Comparison of ENCODE assay signal across 12 mouse cellular contexts in the genomic region with DNA sequence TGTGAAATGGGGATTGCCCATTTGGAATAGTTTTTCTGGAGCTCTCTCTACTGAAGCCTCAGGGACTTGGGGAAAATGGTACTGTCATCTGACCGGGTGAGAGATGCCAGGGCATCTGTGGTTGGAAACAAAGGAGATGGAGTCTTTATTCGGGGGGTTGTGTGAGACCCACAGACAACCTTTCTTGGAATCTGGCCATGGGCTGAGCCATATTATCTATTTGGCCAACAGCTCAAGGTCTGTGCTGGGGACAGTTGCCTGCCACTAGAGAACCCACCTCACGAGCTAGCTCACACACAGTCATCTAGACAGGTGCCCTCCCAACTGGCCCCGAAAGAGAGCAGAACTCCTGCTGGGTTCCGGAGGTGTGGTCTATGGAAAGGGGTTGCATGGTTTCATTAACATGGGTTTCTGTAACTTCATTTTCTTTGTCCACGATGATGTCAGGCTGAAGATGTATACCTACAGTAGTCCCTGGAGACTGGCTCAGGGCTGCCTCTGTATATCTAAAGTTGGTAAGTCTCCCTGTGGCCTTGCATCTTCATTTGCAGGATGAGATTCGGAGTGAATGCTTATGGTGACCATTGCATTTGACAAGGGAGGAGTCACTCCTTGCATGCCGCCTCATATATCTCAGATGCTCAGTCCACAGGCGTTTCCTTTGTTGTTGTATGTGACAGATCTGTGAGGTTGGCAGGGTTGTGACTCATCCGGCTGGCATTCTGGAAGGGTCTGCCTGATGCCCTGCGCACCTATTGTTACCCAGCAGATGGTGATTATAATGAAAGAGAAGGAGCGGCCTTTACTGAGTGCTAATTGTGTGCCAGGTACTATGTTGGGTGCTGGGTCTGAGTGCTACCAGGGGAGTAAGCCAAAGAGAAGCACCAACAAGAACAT. TPM values are rescaled to one million over a fixed set of nuclear protein-coding genes. Genes with fewer than 3 reads are reported as not detected.
DNase-seq lines count a peak whose midpoint lies in the region; ATAC-seq and TF ChIP-seq lines count a peak whose summit lies in the region.
"Had no signal": no experiment of that assay in that cellular context is flagged by ENCODE, and none has a peak within 500 bp of the region (broad histone marks: within the 10 kb centered on the region; RNA-seq: fewer than 3 reads in every experiment).

No protein-coding gene starts in this region.

- no peak overlapping the region for H3K9ac ChIP-seq in intestine, embryonic 14.5 days (ENCODE audit: low read length)
- H3K9ac ChIP-seq in intestine, embryonic 15.5 days: no peak overlapping the region
- H3K9ac ChIP-seq in stomach, embryonic 15.5 days: no peak overlapping the region
- H3K9ac ChIP-seq in stomach, postnatal 0 days (ENCODE audit: low read length): no peak overlapping the region

- H3K27me3 ChIP-seq in intestine, embryonic 14.5 days (replicated peaks; ENCODE audit: control insufficient read depth, insufficient read depth, low read length): no peaks in the 10 kb centered on the region
- no peaks in the 10 kb centered on the region for H3K27me3 ChIP-seq in intestine, embryonic 15.5 days (replicated peaks)
- H3K27me3 ChIP-seq in stomach, embryonic 15.5 days (replicated peaks): no peaks in the 10 kb centered on the region
- no peaks in the 10 kb centered on the region for H3K27me3 ChIP-seq in stomach, postnatal 0 days (ENCODE audit: control insufficient read depth, insufficient read depth, low read length)

- peaks cover 15% of the 10 kb centered on the region for H3K4me1 ChIP-seq in intestine, embryonic 14.5 days (replicated peaks; ENCODE audit: control insufficient read depth, insufficient read depth, low read length)
- peaks cover 17% of the 10 kb centered on the region for H3K4me1 ChIP-seq in intestine, embryonic 15.5 days (replicated peaks)
- H3K4me1 ChIP-seq in stomach, embryonic 15.5 days: peaks cover 16% of the 10 kb centered on the region
- H3K4me1 ChIP-seq in stomach, postnatal 0 days (replicated peaks; ENCODE audit: control insufficient read depth, insufficient read depth): peaks cover 2% of the 10 kb centered on the region; the same call in 1 of the 2 replicates

- no peak for DNase-seq in intestine, embryonic 14.5 days (ENCODE audit: low spot score)
- DNase-seq in stomach, postnatal 0 days (ENCODE audit: low spot score): no peak
- DNase-seq in cerebellum, adult 8-10 months: peak; percentile 56
- no peak for DNase-seq in spleen, postnatal 36 days (ENCODE audit: low spot score in 2 of 2)
- DNase-seq in kidney, postnatal 25 days: no peak
- DNase-seq: retina, postnatal 1 day; thymus, postnatal 25 days had no signal

- ATAC-seq in intestine, embryonic 14.5 days (replicated peaks; ENCODE audit: low FRiP score, low TSS enrichment, low read depth): no peak
- no peak for ATAC-seq in intestine, embryonic 15.5 days
- ATAC-seq in stomach, embryonic 15.5 days (ENCODE audit: insufficient read depth, low FRiP score, low read depth): no peak
- no peak for ATAC-seq in stomach, postnatal 0 days (ENCODE audit: low FRiP score, low TSS enrichment)

- 90% methylated on average over 12 of the region's 12 CpGs for WGBS in intestine, embryonic 14.5 days
- WGBS in intestine, embryonic 15.5 days: 90% methylated on average over 12 of the region's 12 CpGs
- 88% methylated on average over 12 of the region's 12 CpGs for WGBS in stomach, embryonic 15.5 days
- WGBS in stomach, postnatal 0 days: 89% methylated on average over 12 of the region's 12 CpGs

- no peaks in the 10 kb centered on the region for H3K9me3 ChIP-seq in intestine, embryonic 14.5 days (ENCODE audit: control insufficient read depth, low read length)
- no peaks in the 10 kb centered on the region for H3K9me3 ChIP-seq in intestine, embryonic 15.5 days
- H3K9me3 ChIP-seq in stomach, embryonic 15.5 days: no peaks in the 10 kb centered on the region
- H3K9me3 ChIP-seq in stomach, postnatal 0 days (ENCODE audit: control insufficient read depth, low read length): no peaks in the 10 kb centered on the region
- H3K9me3 ChIP-seq: forebrain, embryonic 10.5 days had no signal

- no peaks in the 10 kb centered on the region for H3K36me3 ChIP-seq in intestine, embryonic 14.5 days (ENCODE audit: control insufficient read depth, insufficient read depth, low read length)
- H3K36me3 ChIP-seq in intestine, embryonic 15.5 days: no peaks in the 10 kb centered on the region
- no peaks in the 10 kb centered on the region for H3K36me3 ChIP-seq in stomach, embryonic 15.5 days
- no peaks in the 10 kb centered on the region for H3K36me3 ChIP-seq in stomach, postnatal 0 days (ENCODE audit: control insufficient read depth, insufficient read depth, low read length)
- H3K36me3 ChIP-seq: forebrain, embryonic 10.5 days had no signal

- no peak for TF ChIP-seq EP300 in stomach, postnatal 0 days (optimal IDR thresholded peaks at IDR 0.05)

- peak overlapping the region; percentile 30; the same call in 1 of the 2 replicates for H3K27ac ChIP-seq in intestine, embryonic 14.5 days (ENCODE audit: low read depth)
- H3K27ac ChIP-seq in intestine, embryonic 15.5 days: no peak overlapping the region
- H3K27ac ChIP-seq in stomach, embryonic 15.5 days: 0 out of 2 replicates have a peak overlapping the region, but pooled peaks have one; percentile 28
- H3K27ac ChIP-seq in stomach, postnatal 0 days (replicated peaks): no peak overlapping the region
- H3K27ac ChIP-seq: forebrain, embryonic 10.5 days had no signal

- no peak for TF ChIP-seq CTCF in stomach, postnatal 0 days (IDR thresholded peaks at IDR 0.05; ENCODE audit: low read depth)

- H3K4me3 ChIP-seq in intestine, embryonic 14.5 days (ENCODE audit: low read depth, low read length): no peak overlapping the region
- H3K4me3 ChIP-seq in intestine, embryonic 15.5 days (replicated peaks): no peak overlapping the region
- H3K4me3 ChIP-seq in stomach, embryonic 15.5 days (replicated peaks): no peak overlapping the region
- no peak overlapping the region for H3K4me3 ChIP-seq in stomach, postnatal 0 days (ENCODE audit: low read depth, low read length)
- H3K4me3 ChIP-seq: forebrain, embryonic 10.5 days had no signal

- H3K4me2 ChIP-seq in intestine, embryonic 14.5 days (ENCODE audit: low read length): no peak overlapping the region
- no peak overlapping the region for H3K4me2 ChIP-seq in intestine, embryonic 15.5 days (replicated peaks)
- no peak overlapping the region for H3K4me2 ChIP-seq in stomach, embryonic 15.5 days
- H3K4me2 ChIP-seq in stomach, postnatal 0 days (replicated peaks; ENCODE audit: low read depth): no peak overlapping the region
- H3K4me2 ChIP-seq: heart, embryonic 11.5 days; midbrain, embryonic 11.5 days had no signal

RNA-seq across cellular contexts. Expression of a gene that starts 32.7 kb away (rescaled TPM):
- 11.4 and 12.1 TPM in 2 replicates for polyA plus RNA-seq in intestine, embryonic 14.5 days (2014; fragmentation: Nextera tagmentation; extraction: Ambion mirVana)
- polyA plus RNA-seq in intestine, embryonic 15.5 days (2015; fragmentation: Nextera tagmentation; extraction: Ambion mirVana): 8.0 and 9.3 TPM in 2 replicates
- polyA plus RNA-seq in stomach, embryonic 15.5 days (2015; fragmentation: Nextera tagmentation; extraction: Ambion mirVana): 9.4 and 11.7 TPM in 2 replicates
- polyA plus RNA-seq in stomach, postnatal 0 days (2015; fragmentation: Nextera tagmentation; extraction: Ambion mirVana): 2.6 and 3.1 TPM in 2 replicates

Comparison
In these comparisons a context has a peak if more than half of its experiments do, and no peak if none do; other contexts are left out.
1. H3K27ac ChIP-seq: peak in intestine, embryonic 14.5 days (single experiment) and stomach, embryonic 15.5 days (single experiment); none in intestine, embryonic 15.5 days (single experiment) and stomach, postnatal 0 days (single experiment).